Mouse (Mus musculus) kidney, adult 18-20 months (tissue): Measurements from ENCODE around the gene Ankrd27.

Experiments
- DNase-seq: peaks from one replicate; pipeline ENCODE4 v3.0.0; 2021

Ankrd27 gene

DNA sequence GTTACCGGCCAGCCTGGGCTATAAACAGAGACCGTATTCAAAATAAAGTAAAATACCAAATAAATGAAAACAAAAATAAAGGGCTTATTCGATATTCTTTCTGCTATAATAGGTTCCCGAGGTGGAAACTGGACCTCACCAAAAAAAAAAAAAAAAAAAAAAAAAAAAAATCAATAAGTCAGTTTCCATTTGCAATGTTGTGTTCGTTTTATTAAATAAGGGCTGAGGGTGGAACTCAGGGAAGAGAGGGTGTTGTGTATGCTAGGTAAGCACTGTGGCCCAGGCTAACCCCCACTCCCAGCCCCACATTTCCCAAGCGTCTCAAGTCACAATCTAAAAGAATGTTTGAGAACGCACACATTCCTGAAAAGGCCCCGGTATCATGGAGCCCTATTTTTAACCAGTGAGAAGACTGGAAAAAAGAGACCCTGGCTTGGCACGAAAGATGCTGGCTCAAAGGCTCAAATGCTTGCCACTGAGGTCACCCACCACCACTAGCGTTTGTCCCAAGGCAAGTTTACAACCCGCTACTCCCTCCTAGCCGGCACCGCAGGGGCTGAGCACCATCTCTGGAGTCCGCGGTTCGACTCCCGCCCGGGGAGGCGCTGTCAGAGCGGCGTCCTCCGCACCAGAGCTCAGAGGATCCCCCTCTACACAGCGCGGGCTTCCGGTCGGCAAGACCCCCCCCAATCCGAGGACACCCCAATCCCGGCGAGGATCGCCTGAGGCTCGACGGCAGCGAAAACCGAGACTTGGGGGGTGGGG, 60.5 kb downstream of the Ankrd27 start:
- DNase-seq: peak; percentile 11

DNA sequence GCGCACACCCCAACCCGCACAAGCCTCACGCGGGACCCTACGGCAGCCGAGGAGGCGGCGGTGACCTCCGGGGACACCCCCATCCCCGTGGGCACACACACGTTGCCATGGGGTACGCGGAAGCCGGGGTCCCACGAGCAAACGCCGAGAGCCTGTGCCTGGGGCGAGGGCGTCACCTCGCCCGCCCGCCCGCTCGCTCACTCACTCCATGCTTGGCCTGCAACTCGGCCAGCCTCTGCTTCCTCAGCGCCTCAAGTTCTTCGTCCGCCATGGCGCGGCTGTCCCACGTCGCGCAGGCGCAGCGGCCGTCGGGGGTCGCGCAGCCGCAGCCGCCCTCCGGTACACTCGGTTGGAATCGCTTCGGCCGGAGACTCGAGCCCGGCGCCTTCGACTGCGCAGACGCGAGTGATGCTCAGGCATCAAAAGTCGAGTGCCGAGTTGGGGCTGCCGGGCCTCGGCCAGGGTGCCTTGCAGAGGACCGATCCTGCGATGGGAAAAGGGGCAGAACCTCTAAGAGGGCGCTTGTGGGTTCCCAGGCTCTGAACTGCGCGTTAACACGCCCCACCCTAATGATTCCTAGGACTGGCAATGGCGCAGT, 61.2 kb downstream of the Ankrd27 start, which contains the start of gene Pdcd5:
Gene Pdcd5, minus strand, starts transcription at position 421 of the 598 bp plus-strand sequence.
- DNase-seq: peak; percentile 97

DNA sequence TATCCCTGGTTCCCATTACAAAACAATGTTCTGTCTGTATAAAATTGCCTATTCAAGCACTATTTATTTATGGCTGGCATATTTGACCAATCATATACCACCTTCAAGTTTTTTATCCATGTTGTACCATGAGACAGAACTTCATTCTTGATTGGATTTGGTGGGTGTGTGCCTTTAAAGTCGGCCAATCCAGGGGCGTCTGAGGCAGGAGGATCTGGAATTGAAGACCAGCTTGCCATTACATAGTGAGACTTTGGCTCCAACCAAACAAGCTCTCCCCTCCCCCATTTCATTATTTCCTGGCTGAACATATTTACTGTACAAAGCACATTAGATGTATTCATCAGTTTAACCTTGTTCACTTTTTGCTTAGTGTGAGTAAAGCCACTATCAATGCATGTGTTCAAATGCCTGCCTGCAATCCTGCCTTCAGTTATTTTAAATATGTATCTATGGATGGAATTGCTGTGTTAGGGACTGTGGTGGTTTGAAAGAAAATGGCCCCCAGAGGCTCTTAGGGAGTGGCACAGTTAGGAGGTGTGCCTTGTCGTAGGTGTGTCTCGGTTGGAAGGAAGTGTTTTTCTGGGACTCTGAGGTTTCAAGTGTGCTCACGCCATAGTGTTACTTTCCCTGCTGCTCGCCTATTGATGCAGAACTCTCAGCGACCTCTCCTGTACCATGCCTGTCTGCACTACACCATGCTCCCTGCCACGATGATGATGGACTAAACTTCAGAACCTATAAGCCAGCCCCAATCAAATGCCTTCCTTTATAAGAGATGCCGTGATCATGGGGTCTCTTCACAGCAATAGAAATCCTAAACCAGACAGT, 62.4 kb downstream of the Ankrd27 start:
- DNase-seq: no peak

DNA sequence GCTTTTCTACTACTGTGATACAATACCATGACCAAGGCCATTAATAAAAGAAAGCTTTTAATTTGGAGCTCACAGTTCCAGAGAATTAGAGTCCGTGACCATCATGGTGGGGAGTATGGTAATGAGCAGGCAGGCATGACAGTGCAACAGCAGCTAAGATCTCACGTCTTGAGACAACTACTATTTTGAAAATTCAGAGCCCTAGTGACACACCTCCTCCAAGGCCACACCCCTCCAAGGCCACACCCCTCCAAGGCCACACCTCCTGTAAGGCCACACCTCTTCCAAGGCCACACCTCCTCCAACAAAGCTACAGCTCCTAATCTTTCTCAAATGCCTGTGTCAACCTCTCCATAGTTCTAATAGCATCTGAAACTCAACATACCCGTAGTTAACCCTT, 63.0 kb downstream of the Ankrd27 start:
- peak; percentile 59 for DNase-seq

DNA sequence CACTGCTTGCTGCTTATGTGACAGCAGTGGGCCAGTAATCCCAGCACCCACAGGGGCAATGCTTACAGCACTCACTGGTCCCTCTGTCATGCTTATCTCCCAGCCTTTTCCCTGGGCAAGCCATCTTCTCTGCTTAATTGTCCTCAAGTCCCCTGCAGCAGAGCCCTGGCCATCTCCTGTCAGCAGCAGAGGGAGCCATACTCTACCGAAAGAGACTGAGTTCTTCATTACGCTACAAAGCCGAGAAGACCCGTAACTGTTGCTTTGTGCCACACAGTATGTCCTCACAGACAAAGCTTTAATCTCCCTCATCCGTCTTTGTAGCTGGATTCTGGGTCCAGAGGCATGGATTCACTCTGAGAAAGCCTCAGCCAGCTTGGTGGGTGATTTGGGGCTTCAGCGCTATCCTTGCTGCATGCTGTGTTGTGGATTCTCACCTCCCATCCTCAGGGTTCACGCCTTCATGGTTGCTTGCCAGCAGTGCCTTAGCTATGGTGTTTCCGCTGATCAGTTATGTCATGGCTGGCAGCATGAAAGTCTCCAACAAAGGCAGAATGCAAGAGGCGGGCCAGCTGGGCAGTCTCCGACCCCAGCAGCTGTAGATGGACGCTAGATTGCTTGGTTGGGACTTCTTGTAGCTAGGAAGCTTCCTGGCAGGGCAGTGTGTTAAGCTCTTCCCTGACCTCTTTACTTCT, 64.8 kb downstream of the Ankrd27 start:
- DNase-seq: no peak

DNA sequence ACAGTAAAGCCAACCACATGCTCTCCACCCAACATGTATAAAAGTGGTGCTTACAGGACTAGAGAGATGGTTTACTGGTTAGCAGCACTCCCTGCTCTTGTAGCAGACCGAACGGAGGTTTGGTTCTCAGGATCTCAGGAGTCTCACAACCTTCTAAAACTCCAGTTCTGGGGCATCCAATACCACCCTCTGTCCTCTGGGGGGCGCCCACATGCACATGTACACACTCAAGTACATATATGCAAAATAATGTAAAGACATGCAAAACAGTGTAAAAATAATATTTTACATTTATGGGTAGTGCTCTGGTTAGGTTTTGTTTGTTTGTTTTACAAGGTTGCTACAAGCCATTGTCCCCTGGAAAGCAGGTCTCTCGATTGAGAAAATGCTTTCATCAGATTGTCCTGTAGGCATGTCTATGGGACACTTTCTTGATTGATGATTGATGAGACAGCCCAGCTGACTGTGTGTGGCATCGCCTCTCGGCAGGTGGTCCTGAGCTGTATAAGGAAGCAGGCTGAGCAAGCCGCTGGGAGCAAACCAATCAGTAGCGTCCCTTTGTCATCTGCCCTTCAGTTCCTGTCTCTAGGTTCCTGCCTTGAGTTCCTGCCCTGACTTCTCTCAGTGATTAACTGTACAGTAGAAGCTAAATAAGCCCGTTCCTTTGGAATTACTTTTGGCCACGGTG, 65.7 kb downstream of the Ankrd27 start:
- no peak for DNase-seq

DNA sequence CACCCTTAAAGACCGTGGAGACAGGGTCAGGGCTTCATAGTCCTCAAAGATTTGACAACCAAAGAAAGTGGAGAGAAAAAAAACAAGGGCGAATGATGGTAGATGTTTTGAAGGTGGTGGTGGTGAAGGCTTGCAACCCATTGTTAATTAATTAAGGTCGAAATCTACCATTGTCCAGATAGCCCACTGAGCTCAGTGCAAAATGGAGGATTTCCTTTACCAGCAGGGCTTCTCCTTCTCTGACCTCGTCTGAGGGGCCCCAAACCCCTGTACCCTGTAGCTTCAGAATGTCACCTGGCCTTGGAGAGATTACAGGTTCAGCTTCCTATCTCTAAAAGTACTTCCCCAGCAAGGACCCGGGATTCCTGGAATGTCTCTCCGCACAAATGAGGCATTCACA, 71.8 kb downstream of the Ankrd27 start:
- no peak for DNase-seq

DNA sequence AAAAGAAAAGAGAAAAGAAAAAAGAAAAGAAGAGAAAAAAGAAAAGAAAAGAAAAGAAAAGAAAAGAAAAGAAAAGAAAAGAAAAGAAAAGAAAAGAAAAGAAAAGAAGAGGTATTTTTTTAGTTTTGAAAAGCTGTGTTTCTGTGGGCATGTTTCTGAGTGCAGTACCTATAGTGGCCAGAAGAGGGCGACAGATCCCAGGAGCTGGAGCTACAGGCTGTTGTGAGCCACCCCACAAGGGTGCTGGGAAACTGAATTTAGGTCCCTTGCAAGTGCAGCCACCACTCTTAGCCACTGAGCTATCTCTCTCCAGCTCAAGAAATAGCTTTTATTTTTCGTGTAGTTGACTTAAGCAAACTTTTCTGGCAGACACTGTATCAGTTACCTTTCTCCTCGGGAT, 73.1 kb downstream of the Ankrd27 start:
- peak; percentile 32 for DNase-seq

DNA sequence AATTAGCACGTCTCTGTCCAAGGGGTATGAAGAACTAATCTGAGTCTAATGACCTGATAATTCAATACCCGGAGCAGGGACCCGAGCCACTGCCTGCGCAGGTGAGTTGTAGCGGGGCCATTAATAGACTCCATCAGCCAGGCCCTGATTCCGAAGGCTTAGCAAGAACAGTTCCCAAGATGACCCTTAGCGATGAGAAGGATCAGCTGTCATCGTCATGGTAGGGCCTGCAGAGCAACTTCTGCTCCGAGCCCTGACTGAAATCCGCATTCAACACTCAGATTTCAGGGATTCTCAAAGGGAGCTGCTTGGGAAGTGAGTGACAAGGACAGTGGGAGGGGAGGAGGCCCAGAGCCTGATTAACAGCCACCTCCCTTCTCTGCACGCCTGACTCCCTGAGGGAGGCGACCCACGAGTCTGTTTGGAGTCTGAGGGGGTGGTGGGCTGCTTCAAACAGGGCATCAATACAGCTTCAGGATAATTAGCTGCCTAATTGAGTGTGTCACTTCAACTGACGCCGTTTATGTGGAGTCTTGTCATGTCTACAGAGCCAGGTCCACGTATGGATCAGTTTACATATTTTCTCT, 77.8 kb downstream of the Ankrd27 start:
- DNase-seq: no peak

DNA sequence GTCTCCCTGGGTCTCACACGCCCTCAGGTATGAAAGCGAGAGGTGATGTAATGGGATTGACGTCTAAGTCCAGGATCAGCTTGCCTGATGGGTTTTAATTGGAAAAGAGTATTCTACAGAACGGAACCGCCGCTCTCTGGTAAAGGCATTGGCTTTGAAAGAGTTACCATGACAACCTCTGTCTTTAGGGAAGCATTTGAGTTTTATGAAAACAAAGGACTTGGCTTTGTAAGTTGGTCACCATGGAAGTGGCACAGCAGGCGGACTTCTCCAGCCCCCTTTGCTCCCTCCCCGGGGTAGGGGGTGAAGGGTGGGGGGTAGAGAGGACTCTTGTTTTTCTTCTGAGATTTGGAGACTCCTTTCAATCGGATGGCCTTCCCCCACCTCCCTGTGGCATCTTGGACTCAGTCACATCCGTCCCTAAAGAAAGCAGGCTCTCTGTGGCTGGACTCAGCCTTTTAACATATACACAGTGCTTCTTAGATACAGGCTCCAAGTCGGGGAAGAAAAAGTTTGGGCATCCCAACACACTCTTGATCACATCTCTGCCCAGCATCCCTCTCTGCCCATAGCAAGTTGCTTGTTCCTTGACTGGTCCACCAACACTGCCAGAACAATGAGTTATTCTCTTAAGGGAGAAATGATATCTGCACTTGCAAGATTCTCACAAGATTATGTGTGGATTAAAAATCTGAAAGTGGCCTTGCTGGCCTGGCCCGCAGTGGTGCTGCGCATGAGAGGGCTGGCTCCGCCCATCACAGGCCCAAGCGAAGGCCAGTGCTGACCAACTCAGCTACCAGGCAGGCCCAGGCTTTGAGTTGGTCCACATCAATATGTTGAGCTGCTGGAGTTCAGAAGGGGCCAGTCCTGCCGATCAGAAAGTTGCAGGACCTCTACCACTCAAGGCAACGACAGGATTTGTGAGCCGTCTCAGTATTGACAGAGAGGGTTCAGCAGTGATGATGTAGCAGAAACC, 82.3 kb downstream of the Ankrd27 start:
- no peak for DNase-seq

DNA sequence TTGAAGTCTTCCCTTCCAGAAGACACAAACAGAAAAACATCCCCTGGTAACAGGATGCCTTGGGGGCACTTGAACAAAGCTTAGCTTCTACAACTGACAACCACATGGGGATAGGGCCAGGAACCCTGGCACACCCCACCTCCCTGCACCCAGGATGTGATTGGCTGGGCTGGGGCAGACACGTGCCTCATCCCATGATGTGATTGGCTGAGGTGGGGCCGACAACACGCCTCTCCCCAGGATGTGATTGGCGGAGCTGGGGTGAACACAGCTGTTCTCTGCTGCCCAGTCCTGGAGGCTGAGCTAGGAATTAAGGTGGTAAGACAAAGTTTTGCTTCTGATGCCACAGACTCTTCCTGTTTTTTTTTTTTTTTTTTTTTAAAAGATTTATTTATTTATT, 92.9 kb downstream of the Ankrd27 start:
- no peak for DNase-seq

DNA sequence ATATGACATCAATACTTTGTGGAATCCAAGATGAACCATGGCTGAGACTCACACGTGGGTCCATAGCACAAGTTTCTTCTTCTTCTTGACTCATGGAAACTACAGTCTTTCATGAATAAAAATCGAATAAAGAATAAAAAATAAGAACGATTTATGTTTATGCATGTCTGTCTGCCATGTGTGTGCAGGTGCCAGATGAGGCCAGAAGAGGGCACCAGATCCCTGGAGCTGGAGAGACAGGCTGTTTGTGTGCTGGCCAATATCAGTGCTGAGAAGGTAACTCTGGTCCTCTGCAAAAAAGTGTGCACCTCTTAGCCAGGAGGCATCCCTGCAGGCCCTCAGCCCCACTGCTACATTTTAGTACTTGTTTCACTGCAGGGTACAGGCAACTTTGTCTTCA, 95.5 kb downstream of the Ankrd27 start:
- DNase-seq: no peak

DNA sequence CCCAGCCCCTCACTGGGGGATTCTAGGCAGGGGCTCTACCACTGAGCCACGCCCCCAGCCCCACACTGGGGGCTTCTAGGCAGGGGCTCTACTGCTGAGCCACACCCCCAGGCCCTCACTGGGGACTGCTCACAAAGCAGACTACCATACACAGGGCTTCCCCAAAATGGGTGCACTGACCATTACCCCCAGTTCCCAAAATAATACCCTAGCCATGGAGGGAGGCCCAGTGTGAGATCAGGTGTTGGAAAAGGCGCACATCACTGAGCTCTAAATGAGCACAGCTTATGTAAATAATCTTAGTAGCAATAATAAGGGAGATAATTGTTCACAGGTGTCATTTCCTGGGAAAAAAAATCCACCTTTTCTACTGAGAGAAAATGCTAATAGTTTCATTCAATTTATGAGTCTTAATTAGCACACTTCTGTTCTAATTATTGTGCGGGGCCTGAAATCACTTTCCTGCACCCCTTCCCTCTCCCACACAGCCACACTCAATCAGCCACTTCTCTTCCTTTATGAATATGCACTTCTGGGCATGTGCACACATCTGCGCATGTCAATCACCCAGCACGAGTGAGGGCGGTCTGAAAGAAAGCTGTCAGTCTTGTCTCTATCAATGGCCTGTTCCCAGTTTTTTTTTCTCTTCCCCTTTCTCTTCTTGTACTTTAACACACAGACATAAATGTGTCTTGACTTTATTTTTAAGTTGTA, 97.5 kb downstream of the Ankrd27 start:
- no peak for DNase-seq

DNA sequence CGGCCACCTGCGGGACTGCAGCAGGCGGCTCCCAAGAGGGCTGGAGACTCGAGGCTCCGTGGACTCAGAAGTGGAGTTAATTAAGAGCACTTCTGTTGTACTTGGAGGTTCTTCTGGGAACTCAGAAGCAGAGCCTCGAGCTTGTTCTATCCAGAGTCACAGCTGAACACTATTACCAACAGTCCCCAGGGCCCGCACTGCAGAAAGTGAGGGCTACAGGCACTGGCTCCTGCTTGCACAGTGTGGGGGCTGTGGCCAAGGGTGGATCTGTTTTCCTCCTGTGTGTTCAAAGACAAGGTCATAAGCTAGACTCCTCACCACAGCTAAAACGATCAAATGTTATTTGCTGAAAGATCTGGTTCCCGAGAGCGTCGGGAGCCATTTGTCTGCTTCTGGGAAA, 100.2 kb downstream of the Ankrd27 start:
- DNase-seq: no peak

DNA sequence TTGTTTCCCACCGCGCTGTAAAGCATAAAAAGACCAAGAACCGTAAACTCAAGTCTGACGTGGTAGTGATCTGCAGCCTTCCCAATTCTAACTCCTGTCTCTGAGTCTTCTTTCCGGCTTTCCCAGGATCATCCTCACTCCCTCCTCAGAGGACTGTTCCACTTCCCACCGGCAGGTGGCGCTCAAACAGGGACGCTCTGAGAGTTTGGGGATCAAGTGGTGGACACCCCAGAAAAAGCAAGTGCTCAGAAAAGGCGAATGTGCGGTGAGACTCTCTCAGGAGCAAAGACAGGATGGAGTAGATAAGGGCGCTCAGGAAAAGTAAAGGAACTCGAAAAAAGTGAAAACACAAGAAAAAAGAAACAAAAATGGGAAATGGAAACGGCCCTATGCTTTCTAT, 100.7 kb downstream of the Ankrd27 start:
- peak; percentile 63 for DNase-seq

DNA sequence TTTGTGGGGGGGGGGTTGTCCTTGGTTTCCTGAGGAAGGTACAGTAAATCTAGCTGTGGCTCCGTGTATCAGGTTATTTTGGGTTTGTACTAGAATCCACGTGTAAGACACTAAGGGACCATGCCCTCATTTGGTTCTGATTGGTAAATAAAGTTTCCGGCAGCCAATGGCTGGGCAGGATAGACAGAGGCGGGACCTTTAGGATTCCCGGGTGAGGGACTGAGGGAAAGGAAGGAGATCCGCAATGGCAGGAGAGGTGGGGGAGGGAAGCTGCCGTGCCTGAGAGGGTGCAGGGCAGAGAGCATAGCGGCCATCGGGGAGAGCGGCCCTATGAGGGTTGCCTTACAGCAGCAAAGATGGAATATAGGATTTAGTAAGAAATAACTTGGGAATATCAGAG, 101.2 kb downstream of the Ankrd27 start:
- peak; percentile 31 for DNase-seq

DNA sequence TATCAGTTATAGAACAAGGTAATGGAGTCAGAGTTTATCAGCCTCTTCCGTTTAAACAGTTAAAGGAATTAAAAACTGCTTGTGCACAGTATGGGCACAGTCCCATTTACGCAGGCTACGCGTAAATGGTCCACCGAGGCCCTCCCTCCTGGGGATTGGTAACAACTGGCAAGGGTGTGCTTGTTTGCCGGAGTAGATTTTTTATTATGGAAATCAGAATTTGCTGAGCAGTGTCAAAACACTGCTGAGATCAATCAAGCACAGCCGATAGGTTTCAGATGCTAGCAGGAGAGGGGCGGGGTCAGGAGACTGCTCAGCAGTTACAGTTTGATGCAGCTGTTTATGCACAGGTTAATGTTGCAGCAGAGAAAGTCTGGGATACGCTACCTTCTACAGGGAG, 102.2 kb downstream of the Ankrd27 start:
- no peak for DNase-seq
